Mouse (Mus musculus): Measurements from ENCODE around the gene Gng12. TPM values are rescaled to one million over a fixed set of nuclear protein-coding genes. Genes with fewer than 3 reads are reported as not detected.

Gene Gng12
- polyA plus RNA-seq, 1 experiment from 2014 or later: 166 TPM

DNA sequence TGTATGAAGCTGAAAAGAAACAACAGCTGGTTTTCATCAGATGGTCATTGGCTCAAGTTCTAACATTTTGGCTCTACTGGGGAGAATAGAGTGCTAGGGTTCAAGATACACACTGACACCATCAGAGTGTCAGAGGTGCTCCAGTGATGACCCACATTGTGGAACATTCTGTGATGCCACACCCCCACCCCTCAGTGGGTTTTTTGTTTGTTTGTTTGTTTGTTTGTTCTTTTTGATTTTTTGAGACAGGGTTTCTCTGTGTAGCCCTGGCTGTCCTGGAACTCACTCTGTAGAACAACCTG is 115.0 kb downstream of the Gng12 start:
- Histone ChIP-seq H3K27me3 (ENCODE audit: control insufficient read depth, insufficient read depth, low read length) (no peaks in the 10 kb centered on the region), H3K27ac (replicated peaks) (no peak overlapping the region), H3K4me3 (ENCODE audit: low read depth, low read length) (no peak overlapping the region), H3K4me2 (replicated peaks; ENCODE audit: low read depth) (no peak overlapping the region), H3K4me1 (replicated peaks; ENCODE audit: control insufficient read depth, insufficient read depth) (peaks cover 9% of the 10 kb centered on the region), H3K9me3 (ENCODE audit: control insufficient read depth, low read length) (no peaks in the 10 kb centered on the region), H3K36me3 (ENCODE audit: control insufficient read depth, insufficient read depth, low read length) (no peaks in the 10 kb centered on the region), H3K9ac (ENCODE audit: low read length) (no peak overlapping the region)
- no peak for DNase-seq (ENCODE audit: low spot score)
- ATAC-seq (ENCODE audit: low FRiP score, low TSS enrichment): no peak
- no peak for TF ChIP-seq CTCF (IDR thresholded peaks at IDR 0.05; ENCODE audit: low read depth)
- TF ChIP-seq EP300 (optimal IDR thresholded peaks at IDR 0.05): no peak

DNA sequence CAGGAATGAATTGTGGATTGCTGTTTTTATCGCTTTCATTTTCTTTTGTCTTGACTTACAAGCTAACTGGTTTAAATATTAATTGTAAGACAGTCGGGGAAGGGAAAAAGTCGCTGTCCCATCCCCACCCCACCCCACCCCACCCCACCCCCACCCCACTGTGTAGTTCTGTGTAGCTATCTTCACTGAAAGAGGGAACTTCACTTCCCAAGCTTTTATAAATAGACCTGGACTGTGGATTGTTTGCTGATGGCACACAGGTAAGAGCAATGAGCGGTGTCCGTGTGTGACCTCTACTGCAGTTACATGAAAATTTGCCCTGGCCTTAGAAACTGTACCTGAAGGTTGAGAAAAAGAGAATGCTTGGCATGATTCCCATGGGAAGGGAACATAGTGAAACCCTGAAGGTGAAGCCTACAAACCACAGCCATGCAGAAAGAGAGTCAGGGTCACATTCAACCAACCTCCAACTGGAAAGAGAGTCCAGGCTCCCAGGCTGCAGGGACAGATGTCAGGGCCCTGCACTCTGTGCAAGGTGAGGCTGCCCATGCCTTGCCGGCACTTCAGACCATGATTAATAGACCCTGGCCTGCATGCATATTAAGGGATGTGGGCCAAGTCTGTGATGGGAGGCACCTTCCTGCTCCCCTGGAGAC is 117.2 kb downstream of the Gng12 start:
- Histone ChIP-seq H3K36me3 (ENCODE audit: control insufficient read depth, insufficient read depth, low read length) (no peaks in the 10 kb centered on the region), H3K9me3 (ENCODE audit: control insufficient read depth, low read length) (no peaks in the 10 kb centered on the region), H3K27ac (replicated peaks) (no peak overlapping the region), H3K4me1 (replicated peaks; ENCODE audit: control insufficient read depth, insufficient read depth) (peaks cover 9% of the 10 kb centered on the region), H3K9ac (ENCODE audit: low read length) (no peak overlapping the region), H3K27me3 (ENCODE audit: control insufficient read depth, insufficient read depth, low read length) (no peaks in the 10 kb centered on the region), H3K4me3 (ENCODE audit: low read depth, low read length) (no peak overlapping the region), H3K4me2 (replicated peaks; ENCODE audit: low read depth) (no peak overlapping the region)
- ATAC-seq (ENCODE audit: low FRiP score, low TSS enrichment) (peak; percentile 33; the same call in 1 of the 2 replicates), DNase-seq (ENCODE audit: low spot score) (no peak)
- TF ChIP-seq EP300 (optimal IDR thresholded peaks at IDR 0.05) (no peak), CTCF (IDR thresholded peaks at IDR 0.05; ENCODE audit: low read depth) (no peak)
- 69% methylated on average over 6 of the region's 6 CpGs for WGBS

- ATAC-seq (ENCODE audit: low FRiP score, low TSS enrichment) (peak; percentile 64), DNase-seq (ENCODE audit: low spot score) (no peak)
- 83% methylated on average over 9 of the region's 9 CpGs for WGBS
- Histone ChIP-seq H3K4me3 (ENCODE audit: low read depth, low read length) (no peak overlapping the region), H3K27ac (replicated peaks) (no peak overlapping the region), H3K9ac (ENCODE audit: low read length) (no peak overlapping the region), H3K4me2 (replicated peaks; ENCODE audit: low read depth) (no peak overlapping the region), H3K36me3 (ENCODE audit: control insufficient read depth, insufficient read depth, low read length) (no peaks in the 10 kb centered on the region), H3K27me3 (ENCODE audit: control insufficient read depth, insufficient read depth, low read length) (no peaks in the 10 kb centered on the region), H3K9me3 (ENCODE audit: control insufficient read depth, low read length) (no peaks in the 10 kb centered on the region), H3K4me1 (replicated peaks; ENCODE audit: control insufficient read depth, insufficient read depth) (peaks cover 9% of the 10 kb centered on the region)
- TF ChIP-seq EP300 (optimal IDR thresholded peaks at IDR 0.05) (no peak), CTCF (IDR thresholded peaks at IDR 0.05; ENCODE audit: low read depth) (no peak)
Measured at GRCm38 (mm10) chr6:67013949-67014678, 117.9 kb downstream of the Gng12 start.

GRCm38 (mm10) chr6:67014679-67015075 is 118.5 kb downstream of the Gng12 start:
- no peak overlapping the region for H3K4me3 ChIP-seq (ENCODE audit: low read depth, low read length)
- TF ChIP-seq EP300 (optimal IDR thresholded peaks at IDR 0.05) (no peak), CTCF (IDR thresholded peaks at IDR 0.05; ENCODE audit: low read depth) (no peak)
- DNase-seq (ENCODE audit: low spot score): no peak
- H3K9ac ChIP-seq (ENCODE audit: low read length): no peak overlapping the region
- H3K36me3 ChIP-seq (ENCODE audit: control insufficient read depth, insufficient read depth, low read length): no peaks in the 10 kb centered on the region
- H3K27ac ChIP-seq (replicated peaks): no peak overlapping the region
- peaks cover 9% of the 10 kb centered on the region for H3K4me1 ChIP-seq (replicated peaks; ENCODE audit: control insufficient read depth, insufficient read depth)
- no peak overlapping the region for H3K4me2 ChIP-seq (replicated peaks; ENCODE audit: low read depth)
- peak; percentile 80 for ATAC-seq (ENCODE audit: low FRiP score, low TSS enrichment)
- no peaks in the 10 kb centered on the region for H3K27me3 ChIP-seq (ENCODE audit: control insufficient read depth, insufficient read depth, low read length)
- H3K9me3 ChIP-seq (ENCODE audit: control insufficient read depth, low read length): no peaks in the 10 kb centered on the region
- 71% methylated on average over 1 of the region's 1 CpGs for WGBS

- Histone ChIP-seq H3K27ac (replicated peaks) (no peak overlapping the region; the same call in 1 of the 2 replicates), H3K4me2 (replicated peaks; ENCODE audit: low read depth) (no peak overlapping the region), H3K4me3 (ENCODE audit: low read depth, low read length) (no peak overlapping the region), H3K9ac (ENCODE audit: low read length) (no peak overlapping the region), H3K4me1 (replicated peaks; ENCODE audit: control insufficient read depth, insufficient read depth) (peaks cover 9% of the 10 kb centered on the region), H3K9me3 (ENCODE audit: control insufficient read depth, low read length) (no peaks in the 10 kb centered on the region), H3K27me3 (ENCODE audit: control insufficient read depth, insufficient read depth, low read length) (no peaks in the 10 kb centered on the region), H3K36me3 (ENCODE audit: control insufficient read depth, insufficient read depth, low read length) (no peaks in the 10 kb centered on the region)
- DNase-seq (ENCODE audit: low spot score): no peak
- 38% methylated on average over 8 of the region's 8 CpGs for WGBS
- TF ChIP-seq EP300 (optimal IDR thresholded peaks at IDR 0.05) (no peak), CTCF (IDR thresholded peaks at IDR 0.05; ENCODE audit: low read depth) (no peak)
- ATAC-seq (ENCODE audit: low FRiP score, low TSS enrichment): no peak
Measured at GRCm38 (mm10) chr6:67015739-67016519, 119.7 kb downstream of the Gng12 start.

Measured in stomach, postnatal 0 days (tissue).